Comparison of ENCODE assay signal across 1 mouse cellular context in genomic region chr8:83998231-83999056, GRCm38 (mm10).
TF ChIP-seq lines count a peak whose summit lies in the region.

No protein-coding gene starts in this region.

TF ChIP-seq in MEL, 35 proteins besides CTCF, POLR2A, EP300 and RAD21 (continued from another document):
- TF ChIP-seq UBTF (IDR thresholded peaks at IDR 0.05; ENCODE audit: borderline replicate concordance, insufficient read depth, low read depth, low read length) (peak; percentile 85; the same call in 1 of the 2 replicates), MXI1 (IDR thresholded peaks at IDR 0.05; ENCODE audit: low read depth, low read length) (no peak; the same call in 1 of the 2 replicates), MYC (IDR thresholded peaks at IDR 0.05; ENCODE audit: low read depth, low read length) (peak; percentile 58; the same call in 1 of the 2 replicates), POLR2AphosphoS2 (IDR thresholded peaks at IDR 0.05; ENCODE audit: low read length) (no peak; the same call in 1 of the 2 replicates), SMC3 (IDR thresholded peaks at IDR 0.05; ENCODE audit: low read depth, low read length) (peak; percentile 50), ZKSCAN1 (IDR thresholded peaks at IDR 0.05; ENCODE audit: low read depth, low read length) (no peak), GATA1 (IDR thresholded peaks at IDR 0.05; ENCODE audit: low read depth, low read length) (no peak), POLR2AphosphoS5 (IDR thresholded peaks at IDR 0.05; ENCODE audit: borderline replicate concordance, low read depth, low read length) (no peak), SIN3A (IDR thresholded peaks at IDR 0.05; ENCODE audit: low read length) (peak; percentile 75)
